Mouse (Mus musculus): Measurements from ENCODE around the gene Klhl40.
A peak's percentile ranks its signal among the peaks of the same experiment; 100 is the strongest.

The Klhl40 gene

DNA sequence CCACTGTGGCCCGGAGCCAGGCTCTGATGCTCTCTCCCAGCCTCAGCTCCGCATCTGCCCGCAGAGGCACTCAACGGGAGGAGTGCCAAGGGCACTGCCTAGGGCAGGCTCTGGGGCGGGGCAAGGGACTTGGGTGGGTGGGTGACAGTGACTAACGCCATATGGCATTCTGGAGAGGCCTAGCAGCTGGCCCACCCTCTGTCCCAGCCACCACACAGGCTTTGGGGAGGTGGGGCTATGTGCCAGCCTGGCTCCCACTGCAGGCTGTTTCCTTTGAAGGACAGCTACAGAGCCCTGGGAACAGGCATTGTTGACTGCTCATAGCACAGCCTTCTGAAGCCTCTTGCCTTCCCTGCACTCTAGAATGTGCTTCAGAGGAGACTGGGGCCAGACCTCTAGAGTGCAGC, 45.2 kb downstream of the Klhl40 start:
- ATAC-seq (ENCODE audit: insufficient number of reproducible peaks, low FRiP score, low TSS enrichment): no peak

- ATAC-seq (ENCODE audit: insufficient number of reproducible peaks, low FRiP score, low TSS enrichment): peak; percentile 69; the same call in 1 of the 2 replicates
Measured at GRCm38 (mm10) chr9:121823051-121823450, 45.6 kb downstream of the Klhl40 start.

GRCm38 (mm10) chr9:121823991-121824390, 46.6 kb downstream of the Klhl40 start:
- ATAC-seq (ENCODE audit: insufficient number of reproducible peaks, low FRiP score, low TSS enrichment): no peak

- ATAC-seq (ENCODE audit: insufficient number of reproducible peaks, low FRiP score, low TSS enrichment): no peak
Measured at GRCm38 (mm10) chr9:121826356-121826755, 48.9 kb downstream of the Klhl40 start.

DNA sequence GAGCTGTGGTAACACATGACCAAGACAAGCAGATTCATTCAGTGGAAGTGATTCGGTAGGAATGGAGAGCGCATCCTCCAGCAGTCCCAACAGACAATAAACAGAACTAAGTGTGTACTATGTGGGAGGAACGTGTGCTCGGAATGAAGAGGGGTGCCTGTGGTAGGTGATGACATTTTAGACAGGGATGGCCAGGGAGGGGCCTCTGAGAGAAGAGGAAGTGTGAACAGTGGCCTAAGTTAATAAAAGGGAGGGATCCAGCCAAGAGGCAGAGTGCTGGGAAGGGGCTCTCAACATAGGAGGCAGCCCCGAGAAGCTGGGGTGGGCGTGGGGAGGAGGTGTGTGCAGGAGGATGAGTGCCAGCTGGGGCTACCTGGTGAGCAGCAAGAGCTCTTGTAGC, 50.9 kb downstream of the Klhl40 start:
- no peak for ATAC-seq (ENCODE audit: insufficient number of reproducible peaks, low FRiP score, low TSS enrichment)

DNA sequence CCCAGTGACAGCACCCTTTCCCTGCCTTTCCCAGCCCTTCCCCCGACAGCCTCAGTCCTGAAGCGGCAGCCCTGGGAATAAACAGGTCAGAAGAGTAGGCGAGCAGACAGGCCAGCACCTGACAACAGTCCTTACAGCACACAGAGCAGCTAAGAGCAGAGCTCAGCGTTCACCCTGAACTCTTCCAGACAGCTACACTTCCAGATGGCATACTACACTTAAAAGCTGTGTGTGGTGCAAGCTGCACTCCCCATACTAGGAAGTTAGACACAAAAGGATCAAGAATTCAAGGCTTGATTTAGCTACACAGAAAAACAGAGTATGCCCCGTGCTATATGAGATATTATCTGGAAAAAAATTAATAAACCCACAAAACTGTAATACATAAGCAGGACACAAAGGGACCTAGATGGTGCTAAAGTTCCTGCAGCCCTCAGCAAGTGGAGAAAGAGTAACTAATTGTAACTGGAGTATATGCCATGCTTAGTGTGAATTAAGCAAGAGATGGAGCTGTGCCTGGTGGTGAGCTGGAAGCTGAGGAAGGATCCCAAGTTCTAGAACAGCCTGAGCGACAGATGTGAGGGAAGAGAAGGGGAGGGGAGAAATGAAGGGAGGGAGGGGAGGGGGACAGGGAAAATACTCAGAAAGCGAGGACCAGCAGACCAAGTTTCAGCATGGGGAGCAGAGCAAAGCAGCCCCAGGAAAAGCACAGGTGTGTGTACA, 52.0 kb downstream of the Klhl40 start:
- no peak for ATAC-seq (ENCODE audit: insufficient number of reproducible peaks, low FRiP score, low TSS enrichment)

- no peak for ATAC-seq (ENCODE audit: insufficient number of reproducible peaks, low FRiP score, low TSS enrichment)
Measured at GRCm38 (mm10) chr9:121830243-121830955, 53.0 kb downstream of the Klhl40 start.

DNA sequence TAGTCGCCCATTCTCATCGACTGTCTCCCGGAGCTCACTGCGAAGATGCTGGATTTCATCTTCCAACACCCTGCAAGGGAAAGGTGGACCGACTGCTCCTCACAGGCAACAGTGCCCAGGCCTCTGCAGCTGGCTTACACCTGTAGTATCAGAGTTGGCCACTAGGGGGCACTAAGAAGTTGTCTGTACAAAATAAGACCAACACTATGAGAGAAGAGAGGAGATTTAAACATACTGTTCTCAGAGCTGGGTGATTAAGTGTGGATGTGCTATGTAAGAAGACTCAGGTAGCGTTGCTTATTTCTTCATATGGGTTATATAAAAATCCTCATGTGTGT, 53.5 kb downstream of the Klhl40 start:
- ATAC-seq (ENCODE audit: insufficient number of reproducible peaks, low FRiP score, low TSS enrichment): no peak; the same call in 1 of the 2 replicates
